Mouse (Mus musculus): ENCODE results near the gene Acbd3.

DNA sequence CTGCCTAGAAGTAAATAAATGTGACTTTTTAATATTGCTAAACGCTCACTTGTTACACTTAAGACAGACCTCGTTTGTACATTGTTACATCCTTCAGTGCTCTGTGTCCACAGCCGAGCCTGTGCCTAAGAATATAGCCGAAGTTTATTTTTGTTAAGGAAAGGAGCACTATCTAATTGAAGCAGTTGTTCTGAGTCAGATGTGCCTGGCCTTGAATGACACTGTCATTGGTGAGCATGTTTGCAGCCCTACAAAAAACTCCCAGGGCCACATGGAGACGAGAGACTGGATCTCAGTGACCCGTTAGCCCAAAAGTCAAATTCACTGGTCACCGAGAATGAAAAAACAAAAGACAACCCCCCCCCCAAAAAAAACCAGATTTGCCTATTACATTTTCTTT, 34.6 kb upstream of the Acbd3 start:
- TF ChIP-seq CTCF (IDR thresholded peaks at IDR 0.05; ENCODE audit: insufficient read depth, low read length) (no peak), POLR2A (IDR thresholded peaks at IDR 0.05; ENCODE audit: borderline replicate concordance, extremely low read depth, low read depth, low read length) (no peak)
